Mouse (Mus musculus) megakaryocyte-erythroid progenitor cell, adult 5-6 weeks (primary cell): ENCODE data around the gene Srp9. TPM values are rescaled to one million over a fixed set of nuclear protein-coding genes. Genes with fewer than 3 reads are reported as not detected.

Source experiments
- ATAC-seq: replicated peaks from 2 replicates; pipeline ENCODE4 v1.8.0; 2016; ENCODE audit warnings: mild to moderate bottlenecking, inconsistent platforms; ENCODE audit not compliant: severe bottlenecking, poor library complexity, low FRiP score, low TSS enrichment
- total RNA-seq, 2 experiments: library from RNA; stranded (forward) in 1 of 2; stranded (reverse) in 1 of 2; fragments of 200-1000, 215-1000 nt in 1 of 2; fragments of >200 nt in 1 of 2; fragmentation: Nextera tagmentation in 1 of 2; gene quantifications; 2 replicates each; pipeline ENCODE4 v1.2.3; 2014 to 2017

Srp9 gene
- total RNA-seq, 2 experiments from 2014 or later = 67.8 to 115 TPM

DNA sequence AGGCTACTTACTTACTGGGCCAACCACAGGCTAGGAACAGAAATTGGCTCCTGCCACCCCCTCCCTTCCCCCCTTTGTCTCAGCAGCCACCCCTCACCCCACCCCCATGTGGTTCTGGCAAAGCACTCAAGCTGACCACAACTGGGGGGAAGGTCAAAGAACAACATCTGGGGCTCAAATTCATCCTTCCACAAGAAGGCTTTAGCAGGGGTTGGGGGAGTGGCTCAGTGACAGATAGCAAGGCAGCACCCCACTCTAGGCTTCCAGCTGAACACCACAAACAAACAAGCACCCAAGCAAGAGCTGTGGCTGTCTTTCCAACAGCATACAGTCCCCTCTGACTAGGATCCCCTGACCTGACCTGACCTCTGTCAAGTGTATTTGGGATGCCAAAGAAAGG, 21.8 kb upstream of the Srp9 start:
- 0 out of 2 replicates have a peak, but pooled peaks have one; percentile 28 for ATAC-seq

DNA sequence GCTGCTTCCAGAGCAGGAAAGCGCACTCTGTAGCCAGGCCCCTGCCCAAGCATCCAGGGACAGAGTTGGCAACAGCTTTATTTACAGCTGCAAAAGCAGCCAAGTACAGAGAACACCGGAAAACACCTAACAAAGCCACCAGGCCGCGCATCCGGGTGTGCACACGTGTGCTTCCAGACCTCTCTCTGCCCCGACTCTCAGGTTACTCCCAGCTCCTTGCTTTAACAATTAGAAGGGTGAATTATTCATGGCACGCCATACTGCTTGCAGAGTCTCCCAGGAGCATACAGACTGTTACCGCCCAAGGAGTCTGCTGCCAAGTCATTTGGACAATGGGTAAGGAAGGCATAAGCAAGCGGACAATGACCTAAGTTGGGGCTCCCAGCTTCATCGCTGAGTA, 21.1 kb upstream of the Srp9 start:
- no peak for ATAC-seq

DNA sequence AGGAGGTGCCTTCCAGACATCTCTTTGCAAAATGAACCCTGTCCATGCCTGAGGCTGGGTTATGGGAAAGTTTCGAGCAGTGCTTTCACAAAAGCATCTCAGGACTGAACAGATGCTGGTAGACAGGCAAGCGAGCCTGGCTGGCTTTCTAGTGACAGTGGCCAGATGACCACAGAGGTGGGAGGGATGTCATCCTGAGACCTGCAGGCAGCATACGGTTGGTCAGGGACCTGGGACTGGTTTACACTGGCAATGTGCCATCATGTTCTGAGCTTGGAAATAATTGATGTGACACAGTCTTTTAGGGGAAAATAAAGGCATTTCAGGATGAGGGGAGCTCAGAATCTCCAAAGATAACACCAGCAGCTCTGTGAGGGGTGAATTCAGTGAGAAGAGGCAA, 19.5 kb upstream of the Srp9 start:
- no peak for ATAC-seq

DNA sequence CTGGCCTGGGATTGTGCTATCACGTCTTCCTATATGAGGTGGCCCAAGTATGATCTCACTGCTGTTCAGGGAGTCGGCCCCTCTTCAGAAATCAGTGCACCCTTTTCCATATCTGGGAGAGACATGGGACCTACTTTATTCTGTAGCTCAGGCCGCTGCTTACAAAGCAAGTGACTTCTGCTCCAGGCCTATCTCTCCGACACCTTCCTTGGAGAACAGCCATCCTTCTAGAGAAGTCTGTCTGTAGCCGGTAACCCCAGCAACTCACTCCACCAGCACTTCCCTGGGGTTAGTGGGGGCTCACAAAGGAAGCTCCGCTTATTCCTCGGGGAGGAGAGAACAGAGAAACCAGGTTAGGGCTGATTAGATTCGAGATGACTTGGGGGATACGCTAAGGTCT, 17.3 kb upstream of the Srp9 start:
- ATAC-seq = no peak

DNA sequence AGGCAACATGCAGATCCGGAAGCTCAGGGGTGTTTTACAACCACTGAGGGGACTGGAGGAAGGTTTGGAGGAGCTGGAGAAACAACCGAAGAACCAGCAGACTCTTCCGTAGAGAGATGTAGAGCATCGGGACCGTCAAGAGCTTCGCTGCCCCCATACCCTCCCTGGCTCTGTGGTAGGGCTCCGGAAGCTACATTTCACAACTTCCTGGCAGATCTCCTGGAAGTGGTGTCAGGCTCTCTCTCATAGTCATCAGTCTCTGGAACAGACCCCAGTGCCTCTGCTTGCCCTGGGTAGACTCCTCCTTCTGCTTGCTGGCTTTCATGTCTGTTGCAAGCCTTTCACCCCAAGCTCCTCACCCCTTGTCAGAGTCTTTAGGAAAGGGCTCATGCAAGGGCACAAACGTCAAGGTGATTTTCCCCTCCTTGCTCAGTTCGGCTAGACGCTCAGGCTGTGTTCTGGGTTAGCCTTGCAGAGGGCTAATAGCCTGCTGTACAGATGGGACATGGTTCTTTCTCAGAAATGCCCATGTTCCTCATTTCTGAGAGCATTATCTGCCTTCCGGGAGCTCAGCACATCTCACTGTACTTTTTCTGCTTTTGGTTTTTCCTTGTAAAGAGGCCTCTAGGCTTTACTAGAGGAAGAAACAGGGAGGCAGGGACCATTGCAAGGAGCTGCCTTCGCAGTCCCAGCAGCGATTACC, 16.0 kb upstream of the Srp9 start:
- ATAC-seq = 0 out of 2 replicates have a peak, but pooled peaks have one; percentile 27

DNA sequence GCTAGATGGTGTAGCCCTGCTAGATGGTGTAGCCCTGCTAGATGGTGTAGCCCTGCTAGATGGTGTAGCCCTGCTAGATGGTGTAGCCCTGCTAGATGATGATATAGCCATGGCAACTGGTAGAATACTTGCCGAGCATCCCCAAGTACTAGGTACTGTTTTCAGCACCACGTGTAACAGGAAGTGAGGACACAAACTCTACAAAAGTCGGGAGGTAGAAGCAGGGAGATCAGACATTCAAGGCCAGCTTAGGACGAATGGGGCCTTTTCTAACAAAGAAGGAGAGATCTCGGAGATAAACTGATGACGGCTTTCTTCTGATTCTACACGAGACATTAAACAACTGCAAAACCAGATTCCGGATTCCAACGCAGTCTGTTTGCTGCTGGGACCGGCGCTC, 14.4 kb upstream of the Srp9 start:
- ATAC-seq = no peak

DNA sequence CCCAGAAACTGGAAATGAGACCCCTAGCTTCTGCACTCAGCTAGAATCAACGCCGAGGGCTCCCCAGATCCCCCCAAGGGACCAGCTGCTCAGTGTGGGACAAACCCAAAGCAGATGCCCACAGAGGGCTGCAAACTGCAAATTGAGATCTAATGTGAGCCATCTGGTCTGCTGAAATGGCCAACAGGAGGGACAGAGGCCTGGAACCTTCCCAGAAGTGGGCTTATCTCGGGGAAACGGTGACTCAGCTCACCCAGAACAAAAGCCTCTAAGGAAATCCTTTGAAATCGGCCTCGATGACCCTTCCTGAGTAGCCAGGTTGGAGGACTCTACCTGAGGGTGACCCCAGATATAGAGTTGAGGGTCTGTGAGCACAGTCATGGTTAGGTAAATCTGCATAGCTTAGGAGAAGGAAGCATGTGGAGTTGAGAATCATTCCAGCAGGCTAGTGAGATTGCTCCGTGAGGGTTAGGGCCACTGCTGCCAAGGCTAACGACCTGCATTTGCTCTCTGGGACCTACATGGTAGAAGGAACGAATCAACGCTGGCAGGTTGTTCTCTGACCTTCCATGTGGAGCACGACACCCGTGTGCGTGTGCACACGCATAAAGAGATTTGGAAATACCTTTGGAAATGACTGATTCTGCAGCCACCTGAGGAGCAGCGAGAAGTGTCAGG, 13.7 kb upstream of the Srp9 start:
- ATAC-seq = no peak

DNA sequence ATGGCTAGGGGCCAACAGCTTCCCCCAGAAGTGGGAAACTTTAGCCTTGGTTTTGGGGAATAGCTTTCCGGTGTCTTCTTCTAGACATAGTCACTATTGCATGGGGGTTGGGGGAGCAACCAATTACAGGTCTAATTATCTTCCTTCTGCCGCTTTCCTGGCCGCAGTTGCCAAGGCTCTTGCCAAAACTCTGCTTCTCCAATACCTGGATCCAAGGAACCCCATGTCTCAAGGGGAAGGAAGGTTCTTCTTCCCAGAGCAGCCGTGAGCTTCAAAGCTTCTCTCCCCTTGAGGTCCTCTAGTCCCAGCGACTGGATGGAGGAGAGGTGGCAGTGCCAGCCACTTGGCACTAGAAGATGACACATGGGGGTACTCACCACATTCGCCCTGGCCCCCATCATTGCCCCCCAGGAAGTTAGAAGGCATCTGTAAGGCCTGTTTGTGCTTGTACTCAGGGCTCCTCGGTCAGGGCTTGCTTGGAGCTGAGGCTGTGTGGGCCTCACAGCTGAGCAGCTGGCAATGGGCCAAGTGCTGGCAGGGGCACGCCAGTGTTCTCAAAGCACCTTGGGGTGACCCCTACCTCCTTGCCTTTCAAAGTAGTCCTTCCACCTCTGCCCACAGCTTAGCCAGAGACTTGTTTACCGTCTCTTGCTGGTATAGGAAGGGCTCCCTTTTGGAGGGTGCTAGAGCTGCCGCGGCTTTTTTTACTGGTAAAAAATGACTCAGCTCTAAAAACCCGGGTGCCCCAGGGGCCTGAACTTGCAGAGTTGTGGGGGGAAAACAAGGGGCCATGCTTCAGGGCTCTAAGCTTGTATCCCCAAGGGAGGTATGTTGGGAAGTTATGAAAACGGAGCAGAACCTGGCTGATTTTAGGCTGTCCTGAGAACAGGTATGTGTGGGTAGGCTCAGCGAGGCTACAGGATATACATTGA, 12.9 kb upstream of the Srp9 start:
- 0 out of 2 replicates have a peak, but pooled peaks have one; percentile 18 for ATAC-seq

DNA sequence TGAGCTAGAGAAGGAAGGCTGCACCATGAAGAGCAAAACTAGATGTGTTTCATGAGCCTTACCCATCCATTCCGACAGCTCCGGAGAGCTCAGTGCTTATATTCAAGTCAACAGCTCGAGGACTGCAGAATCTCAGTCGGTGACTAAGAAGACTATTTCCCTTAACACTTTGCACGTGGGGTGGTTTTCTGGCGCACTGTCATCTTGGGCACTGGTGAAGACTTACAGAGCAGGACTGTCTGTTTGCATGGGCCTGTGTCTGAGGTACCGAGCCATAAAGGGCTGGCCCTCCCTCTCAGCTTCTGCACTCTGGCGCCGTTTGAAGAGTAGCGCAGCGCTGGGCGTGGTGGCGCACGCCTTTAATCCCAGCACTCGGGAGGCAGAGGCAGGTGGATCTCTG, 12.2 kb upstream of the Srp9 start:
- ATAC-seq = no peak

DNA sequence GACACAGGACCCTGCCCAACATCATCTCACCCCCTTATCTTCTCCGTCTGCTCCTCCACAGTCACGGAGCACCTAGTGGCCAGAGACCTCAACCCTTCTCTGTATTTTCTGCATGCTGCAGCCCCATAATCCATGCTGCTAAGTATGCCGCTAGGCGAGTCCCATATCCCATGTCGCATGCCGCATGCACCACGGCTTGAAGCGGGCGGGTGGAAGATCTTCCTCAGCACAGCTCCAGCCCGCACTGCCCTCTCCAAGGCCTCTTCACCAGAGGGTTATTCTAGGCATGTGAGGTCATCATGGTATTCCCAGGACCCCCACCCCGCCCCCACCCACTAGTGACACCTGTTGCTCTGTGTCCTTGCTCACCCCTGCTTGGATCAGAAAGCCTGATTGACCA, 11.4 kb upstream of the Srp9 start:
- ATAC-seq = no peak

DNA sequence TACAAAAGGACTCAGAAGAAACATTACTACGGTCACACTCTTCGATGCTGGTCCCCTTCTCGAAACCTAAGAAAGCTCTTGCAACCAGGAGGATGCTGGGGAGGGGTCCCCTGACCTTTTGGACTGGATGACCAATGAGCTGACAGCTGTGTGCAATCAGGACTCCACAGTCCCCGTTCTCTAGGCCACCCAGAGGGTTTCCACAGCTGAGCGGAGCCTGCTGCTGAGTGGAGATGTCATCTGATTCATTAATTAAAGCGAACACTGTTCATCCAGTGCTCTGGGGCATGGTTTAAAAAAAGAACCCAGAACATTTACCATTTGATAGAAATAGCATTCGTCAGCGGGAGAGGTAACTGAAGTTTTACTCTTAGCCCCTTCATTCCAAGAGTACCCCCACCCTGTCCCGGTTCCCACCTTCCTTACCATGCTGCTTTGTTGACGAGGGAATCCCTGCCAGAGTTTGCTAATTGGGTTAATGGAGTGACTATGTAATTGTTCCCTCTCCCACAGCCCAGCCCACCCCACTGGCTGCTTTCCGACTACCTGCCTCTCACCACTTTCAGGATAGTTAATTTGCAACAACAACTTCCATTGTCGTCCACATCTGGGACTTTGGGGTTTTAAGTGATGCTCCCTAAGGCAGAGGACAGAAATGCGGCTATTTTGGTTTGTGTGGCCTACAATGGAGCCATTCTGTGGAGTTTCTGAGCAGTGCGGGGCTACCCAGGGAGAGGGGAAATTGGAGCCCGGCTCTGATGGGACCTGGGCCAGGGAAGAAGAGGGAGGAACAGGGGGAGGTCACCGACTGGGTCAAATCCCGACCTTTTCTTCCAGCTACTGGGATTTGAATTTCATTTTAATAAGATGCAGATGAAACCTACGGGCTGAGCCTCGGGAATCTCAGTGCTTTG, 10.7 kb upstream of the Srp9 start:
- ATAC-seq = no peak

DNA sequence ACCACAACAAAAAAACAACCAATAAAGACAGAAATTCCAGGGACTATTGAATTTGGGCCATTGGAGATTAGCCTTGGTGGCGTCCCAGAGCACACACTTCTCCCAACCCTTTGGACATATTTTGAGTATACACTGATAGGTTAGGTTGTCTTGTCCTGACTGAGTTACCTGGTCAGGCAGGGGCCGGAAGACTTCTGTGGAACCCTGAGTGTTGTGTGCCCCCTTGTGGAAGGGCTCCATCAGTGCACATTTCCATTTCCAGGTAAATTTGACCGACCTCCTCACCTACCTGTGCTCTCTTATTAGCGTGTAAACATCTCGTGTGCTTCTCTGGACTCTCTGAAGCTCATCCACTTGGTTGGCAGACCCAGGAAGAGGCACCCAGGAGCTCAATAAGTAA, 9.3 kb upstream of the Srp9 start:
- peak; percentile 79 for ATAC-seq

DNA sequence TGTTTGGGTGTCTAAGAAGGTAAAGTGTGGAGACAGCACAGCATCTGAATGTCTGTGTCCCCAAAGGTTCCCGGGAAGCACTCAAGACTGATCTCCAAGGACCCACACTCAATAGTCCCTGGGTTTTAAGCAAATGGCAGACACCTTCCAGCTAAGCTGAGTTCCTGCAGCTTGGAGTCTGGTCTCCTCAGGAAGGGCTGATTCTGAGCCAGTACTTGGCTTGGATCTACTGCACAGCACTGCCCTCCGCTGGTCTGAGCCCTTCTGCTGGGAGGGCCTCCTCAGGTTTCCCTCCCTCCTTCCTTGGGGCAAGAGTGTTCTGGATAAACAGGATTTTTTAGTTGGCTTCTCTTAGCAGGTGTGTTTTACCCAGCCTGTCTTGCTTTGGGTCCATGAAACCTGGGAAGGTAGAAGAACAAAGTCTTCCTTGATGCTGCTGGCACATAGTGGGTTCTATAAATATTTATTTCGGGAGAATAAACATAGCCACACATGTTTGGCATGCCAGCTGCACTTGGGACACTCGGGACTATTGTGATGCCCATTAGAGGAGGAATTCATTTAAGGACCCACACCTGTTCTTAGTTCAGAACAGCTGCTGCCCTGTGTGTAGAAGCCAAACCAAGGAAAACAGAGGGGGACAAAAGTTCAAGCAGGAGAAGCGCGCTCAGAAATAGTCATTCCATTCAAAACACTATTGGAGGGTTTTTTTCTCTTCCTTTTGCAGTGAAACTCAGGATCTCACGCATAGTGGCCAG, 8.7 kb upstream of the Srp9 start:
- ATAC-seq = no peak

DNA sequence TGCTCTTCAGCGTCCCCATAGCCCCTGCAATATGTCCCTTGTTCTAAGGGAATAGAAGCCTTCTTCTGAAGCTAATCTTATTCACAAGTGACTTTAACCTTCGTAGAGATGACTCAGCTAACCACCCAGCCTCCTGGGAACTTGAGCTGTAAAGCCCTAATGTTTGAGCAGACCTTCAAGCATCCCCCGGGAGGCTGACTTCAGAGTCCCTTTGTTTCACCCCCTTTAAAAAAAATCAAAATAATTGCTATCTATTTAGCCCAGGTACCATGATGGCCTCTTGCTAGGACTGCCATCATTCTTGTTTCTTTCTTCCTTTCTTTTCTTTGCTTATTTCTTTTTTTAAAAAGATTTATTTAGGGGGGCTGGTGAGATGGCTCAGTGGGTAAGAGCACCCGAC, 2.1 kb upstream of the Srp9 start:
- no peak for ATAC-seq

DNA sequence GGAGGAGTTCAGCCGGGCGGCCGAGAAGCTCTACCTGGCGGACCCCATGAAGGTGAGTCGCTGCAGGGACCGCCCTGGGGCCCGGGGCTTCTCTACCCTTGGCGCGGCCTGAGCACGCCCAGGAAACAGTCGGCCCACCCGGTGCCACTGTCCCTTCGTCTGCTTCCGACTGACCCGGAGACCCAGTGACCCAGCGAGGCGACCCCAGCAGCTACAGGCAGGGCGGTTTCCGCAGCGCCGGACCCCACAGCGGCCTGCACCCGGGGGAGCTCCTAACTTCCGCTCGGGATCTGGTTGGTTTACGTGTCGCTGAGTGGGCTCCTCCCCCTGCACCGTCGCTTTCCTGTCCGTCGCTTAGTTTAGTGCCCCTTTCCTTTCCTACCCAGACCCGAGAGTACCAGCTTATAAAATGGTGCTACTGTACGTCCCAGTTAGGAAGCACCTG, 409 bp downstream of the Srp9 start:
- ATAC-seq = peak; percentile 95

DNA sequence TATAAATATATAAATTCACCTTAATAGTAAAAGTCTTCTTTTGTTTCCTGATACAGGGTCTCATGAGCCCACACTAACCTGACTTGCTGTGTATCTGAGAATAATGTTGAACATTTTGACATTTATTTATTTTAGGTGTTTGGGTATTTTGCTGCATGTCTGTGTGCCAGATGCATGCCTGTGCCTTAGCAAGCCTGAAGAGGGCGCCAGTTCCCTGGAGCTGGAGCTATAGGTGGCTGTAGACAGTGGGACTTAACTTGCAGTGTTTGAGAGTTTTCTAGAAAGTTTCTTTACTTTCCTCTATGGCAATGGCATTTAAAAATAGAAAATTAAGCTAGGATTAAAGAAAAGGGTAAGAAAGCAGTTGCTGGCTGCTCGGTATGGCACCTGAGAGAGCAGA, 6.3 kb downstream of the Srp9 start:
- ATAC-seq = peak; percentile 76

DNA sequence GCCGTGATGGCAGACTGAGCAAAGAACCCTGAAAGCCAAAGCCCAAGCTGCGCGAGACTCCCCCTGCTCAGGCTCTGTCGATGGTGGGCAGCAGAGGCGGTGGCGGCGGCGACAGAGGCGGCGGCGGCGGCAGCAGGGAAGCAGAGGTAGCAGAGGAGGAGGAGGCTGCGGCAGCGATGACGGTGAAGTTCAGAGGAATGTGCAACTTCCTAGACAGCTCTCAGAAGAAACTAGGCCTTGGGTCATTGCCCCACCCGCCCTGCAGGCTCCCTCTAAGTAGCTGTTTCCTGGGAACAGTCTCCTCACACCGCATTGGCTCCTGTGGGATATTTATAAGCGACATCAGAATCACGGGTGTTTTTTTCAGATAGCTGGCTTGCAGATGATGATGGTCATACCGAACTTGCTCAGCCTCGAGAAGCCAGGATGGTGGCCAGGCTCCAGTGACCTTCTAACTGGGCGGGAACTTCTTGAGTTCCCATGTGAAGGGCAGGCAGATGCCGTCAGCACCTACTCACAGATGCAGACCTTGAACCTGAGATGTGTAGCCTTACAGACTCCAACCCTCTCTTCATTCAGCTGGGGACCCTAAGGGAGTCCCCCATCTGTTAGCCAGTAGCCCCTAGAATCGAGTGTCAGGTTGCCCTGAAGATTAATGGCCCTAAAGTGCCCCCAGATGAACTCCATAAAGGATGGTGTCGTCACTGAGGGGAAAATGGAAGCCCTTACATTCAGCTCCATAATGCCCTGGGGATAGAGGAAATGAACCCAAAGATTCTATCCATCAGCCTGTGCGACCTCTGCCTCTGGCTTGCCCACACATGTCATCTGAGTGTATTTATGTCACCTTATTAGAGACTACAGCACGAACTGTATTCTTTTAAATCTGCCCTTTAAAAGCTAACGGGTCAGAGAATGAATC, 12.9 kb downstream of the Srp9 start:
- no peak for ATAC-seq
